Mouse (Mus musculus) left cerebral cortex, postnatal 25 days (tissue): Measurements from ENCODE around the gene Dock9. TPM values are rescaled to one million over a fixed set of nuclear protein-coding genes. Genes with fewer than 3 reads are reported as not detected.
"Not testable (repeated sequence)": the region's sequence is repeated elsewhere in the genome, so short reads cannot be mapped to it uniquely, and the experiment has no call there.

Experiments
- DNase-seq, 2 experiments: peaks; one replicate each; pipeline ENCODE4 v3.0.0; 2022; ENCODE audit warnings: low spot score in 2 of 2, mixed read lengths in 1 of 2
- intact Hi-C: fragments of 180-260 bp; cut with DNase I; formaldehyde crosslinking; loops from one replicate; pipeline ENCODE4 v1.15.1; 2025
- total RNA-seq, 2 experiments: library from RNA; stranded (reverse); gene quantifications; 2 replicates each; pipeline ENCODE4 v1.2.3; 2021

The Dock9 gene
- total RNA-seq, 2 experiments from 2014 or later: 91.3 to 92.3 TPM

GRCm38 (mm10) chr14:121747360-121747759 is 50.3 kb downstream of the Dock9 start:
- intact Hi-C loops: no loop called here
- DNase-seq: no peak

- intact Hi-C loops: no loop called here
Observed at GRCm38 (mm10) chr14:121743787-121744417, 53.7 kb downstream of the Dock9 start.

GRCm38 (mm10) chr14:121738431-121739403 is 58.9 kb downstream of the Dock9 start:
- intact Hi-C loops: loop anchor here (2.0 to 5.0 kb wide), 3 partner anchors 61 to 120 kb away; no protein-coding TSS in a partner anchor
- DNase-seq: peak; percentile 67 to 85

More at GRCm38 (mm10) chr14:121743787-121744417, 53.7 kb downstream of the Dock9 start:
- no peak for DNase-seq

- intact Hi-C loops: loop anchor here (2.0 to 5.0 kb wide), 3 partner anchors 60 to 142 kb away; no protein-coding TSS in a partner anchor
- DNase-seq: peak; percentile 53 to 81
Observed at GRCm38 (mm10) chr14:121737277-121737676, 60.4 kb downstream of the Dock9 start.

GRCm38 (mm10) chr14:121735678-121736077 is 62.0 kb downstream of the Dock9 start:
- peak in 1 of 2 experiments; percentile 32 for DNase-seq
- intact Hi-C loops: loop anchor here (2.0 to 5.0 kb wide), 3 partner anchors 58 to 141 kb away; no protein-coding TSS in a partner anchor

- DNase-seq: peak in 1 of 2 experiments; percentile 62
- intact Hi-C loops: no loop called here
Observed at GRCm38 (mm10) chr14:121734217-121734616, 63.4 kb downstream of the Dock9 start.

GRCm38 (mm10) chr14:121733694-121734093 is 63.9 kb downstream of the Dock9 start:
- no peak for DNase-seq
- intact Hi-C loops: no loop called here

- no peak for DNase-seq
- intact Hi-C loops: no loop called here
Observed at GRCm38 (mm10) chr14:121732196-121732595, 65.4 kb downstream of the Dock9 start.

GRCm38 (mm10) chr14:121731688-121732168 is 65.9 kb downstream of the Dock9 start:
- no peak for DNase-seq
- intact Hi-C loops: no loop called here

- intact Hi-C loops: no loop called here
- no peak for DNase-seq
Observed at GRCm38 (mm10) chr14:121730966-121731365, 66.7 kb downstream of the Dock9 start.

GRCm38 (mm10) chr14:121727996-121728395 is 69.6 kb downstream of the Dock9 start:
- no peak for DNase-seq
- intact Hi-C loops: no loop called here

- intact Hi-C loops: no loop called here
- no peak for DNase-seq
Observed at GRCm38 (mm10) chr14:121724501-121724900, 73.1 kb downstream of the Dock9 start.

GRCm38 (mm10) chr14:121722774-121723173 is 74.9 kb downstream of the Dock9 start:
- peak in 1 of 2 experiments; percentile 47 for DNase-seq

GRCm38 (mm10) chr14:121721431-121721830 is 76.2 kb downstream of the Dock9 start:
- DNase-seq: no peak
- intact Hi-C loops: no loop called here

More at GRCm38 (mm10) chr14:121722774-121723173, 74.9 kb downstream of the Dock9 start:
- intact Hi-C loops: no loop called here

GRCm38 (mm10) chr14:121719638-121720601 is 77.7 kb downstream of the Dock9 start:
- intact Hi-C loops: no loop called here
- no peak for DNase-seq

- intact Hi-C loops, DNase-seq: not testable (repeated sequence)
Observed at GRCm38 (mm10) chr14:121714799-121715198, 82.8 kb downstream of the Dock9 start.

GRCm38 (mm10) chr14:121714268-121714667 is 83.4 kb downstream of the Dock9 start:
- no peak for DNase-seq
- intact Hi-C loops: no loop called here

GRCm38 (mm10) chr14:121713830-121714197 is 83.8 kb downstream of the Dock9 start:
- no peak for DNase-seq
- intact Hi-C loops: no loop called here
